In genomic region chr8:126683950-126684349, GRCm38 (mm10) we compare ENCODE assay signal across 8 mouse cellular contexts.
A peak's percentile ranks its signal among the peaks of the same experiment; 100 is the strongest.
DNase-seq lines count a peak whose midpoint lies in the region; ATAC-seq lines count a peak whose summit lies in the region.

No protein-coding gene starts in this region.

- peak; percentile 32 for DNase-seq in heart, postnatal 4 days
- no peak for DNase-seq in heart, postnatal 36 days
- DNase-seq in 3T3-L1 (ENCODE audit: low read depth, low spot score) (peak; percentile 92), MN1 (ENCODE audit: low spot score) (peak; percentile 89)
- DNase-seq in c-Kit-positive CD71-positive TER-119-positive erythroid progenitor cells, embryonic 14.5 days (ENCODE audit: low spot score), result no peak
- DNase-seq in kidney, adult 8-10 months, result no peak

- intact Hi-C loops in heart, postnatal 36 days (cut with DNase I), result loop anchor here (5.0 kb wide), 1 partner anchor 38 kb away; no protein-coding TSS in a partner anchor

- peak; percentile 73 for ATAC-seq in common myeloid progenitor, adult 5-6 weeks (replicated peaks; ENCODE audit: low read depth, poor library complexity, severe bottlenecking)
- no peak for ATAC-seq in CD4-positive, CD25-positive, alpha-beta regulatory T cell, adult 4 months

Comparison
In these comparisons a context has a peak if more than half of its experiments do, and no peak if none do; other contexts are left out.
1. DNase-seq: peak in heart, postnatal 4 days (single experiment), 3T3-L1 (single experiment) and MN1 (single experiment); none in heart, postnatal 36 days (0 of 2), c-Kit-positive CD71-positive TER-119-positive erythroid progenitor cells, embryonic 14.5 days (single experiment) and kidney, adult 8-10 months (0 of 2).